Mouse (Mus musculus) kidney, embryonic 14.5 days (tissue): Measurements from ENCODE around the gene Abcd1. TPM values are rescaled to one million over a fixed set of nuclear protein-coding genes. Genes with fewer than 3 reads are reported as not detected.

ENCODE experiments used
- ATAC-seq: fragments of 200-750 bp; cut with Nextera tagmentation; 2 replicates; pipeline ENCODE4 v1.8.0; 2017; ENCODE audit warnings: moderate number of reproducible peaks, mild to moderate bottlenecking, moderate TSS enrichment, moderate library complexity; ENCODE audit not compliant: low FRiP score, low TSS enrichment
- H3K27ac ChIP-seq: fragments of 300-500 bp; sonication (generic); 2 replicates; pipeline ENCODE4 v1.5.1; 2014; ENCODE audit warnings: low read depth, mild to moderate bottlenecking, low read length, moderate library complexity, mixed read lengths
- H3K27me3 ChIP-seq: fragments of 300-500 bp; sonication (generic); 2 replicates; pipeline ENCODE4 v1.6.1; 2014; ENCODE audit warnings: mild to moderate bottlenecking, low read length; ENCODE audit not compliant: control insufficient read depth, insufficient read depth
- H3K36me3 ChIP-seq: fragments of 300-500 bp; sonication (generic); 2 replicates; pipeline ENCODE4 v1.6.1; 2014; ENCODE audit warnings: low read length, mixed read lengths; ENCODE audit not compliant: control insufficient read depth, insufficient read depth
- H3K4me1 ChIP-seq: fragments of 300-500 bp; sonication (generic); 2 replicates; pipeline ENCODE4 v1.6.1; 2014; ENCODE audit warnings: low read length, mixed read lengths; ENCODE audit not compliant: control insufficient read depth, insufficient read depth
- H3K4me2 ChIP-seq: fragments of 300-500 bp; sonication (generic); replicated peaks from 2 replicates; pipeline ENCODE4 v1.6.1; 2014; ENCODE audit warnings: low read depth, mild to moderate bottlenecking, low read length
- H3K4me3 ChIP-seq: fragments of 300-500 bp; sonication (generic); 2 replicates; pipeline ENCODE4 v1.5.1; 2014; ENCODE audit warnings: mild to moderate bottlenecking, low read length
- H3K9ac ChIP-seq: fragments of 300-500 bp; sonication (generic); 2 replicates; pipeline ENCODE4 v1.6.1; 2014; ENCODE audit warnings: low read depth, mild to moderate bottlenecking, low read length, moderate library complexity
- H3K9me3 ChIP-seq: fragments of 300-500 bp; sonication (generic); 2 replicates; pipeline ENCODE4 v1.6.1; 2016; ENCODE audit warnings: low read length; ENCODE audit not compliant: control insufficient read depth
- WGBS: fragments of 180-500 bp; shearing (Covaris S2); extraction: QIAGEN DNeasy Blood & Tissue Kit; methylation state at CpG from one replicate; pipeline ENCODE4 v1.1.7; 2014; 5-methylcytosine and 5-hydroxymethylcytosine counted together
- polyA plus RNA-seq: library from polyadenylated mRNA; unstranded; fragments of >200 nt; fragmentation: Nextera tagmentation; extraction: Ambion mirVana; gene quantifications from 2 replicates; pipeline ENCODE4 v1.2.1, GENCODE M21; 2014

Abcd1 gene
- polyA plus RNA-seq, 1 experiment from 2014 or later, result 12.0 TPM

GRCm38 (mm10) chrX:73758611-73759290 is 42.4 kb downstream of the Abcd1 start:
- Histone ChIP-seq H3K9me3 (no peaks in the 10 kb centered on the region), H3K4me3 (no peak overlapping the region), H3K27ac (no peak overlapping the region), H3K27me3 (no peaks in the 10 kb centered on the region; the same call in 1 of the 2 replicates), H3K36me3 (no peaks in the 10 kb centered on the region), H3K4me1 (no peaks in the 10 kb centered on the region), H3K4me2 (no peak overlapping the region), H3K9ac (no peak overlapping the region)
- 87% methylated on average over 13 of the region's 13 CpGs for WGBS
- no peak for ATAC-seq

- Histone ChIP-seq H3K4me1 (no peaks in the 10 kb centered on the region), H3K36me3 (no peaks in the 10 kb centered on the region), H3K4me3 (no peak overlapping the region), H3K4me2 (no peak overlapping the region), H3K9ac (no peak overlapping the region), H3K27ac (no peak overlapping the region), H3K9me3 (no peaks in the 10 kb centered on the region), H3K27me3 (no peaks in the 10 kb centered on the region)
- WGBS, result 52% methylated on average over 1 of the region's 1 CpGs
- no peak for ATAC-seq
Observed at GRCm38 (mm10) chrX:73765311-73765710, 48.9 kb downstream of the Abcd1 start.

GRCm38 (mm10) chrX:73767267-73767666 is 50.9 kb downstream of the Abcd1 start:
- Histone ChIP-seq H3K9ac (no peak overlapping the region), H3K9me3 (no peaks in the 10 kb centered on the region), H3K27me3 (no peaks in the 10 kb centered on the region), H3K27ac (no peak overlapping the region), H3K4me3 (no peak overlapping the region), H3K36me3 (no peaks in the 10 kb centered on the region), H3K4me2 (no peak overlapping the region), H3K4me1 (no peaks in the 10 kb centered on the region)
- 0 out of 2 replicates have a peak, but pooled peaks have one; percentile 16 for ATAC-seq
- 71% methylated on average over 9 of the region's 9 CpGs for WGBS

- peaks cover 5% of the 10 kb centered on the region; the same call in 1 of the 2 replicates for H3K36me3 ChIP-seq
- ATAC-seq, result peak; percentile 53; the same call in 1 of the 2 replicates
- no peaks in the 10 kb centered on the region; the same call in 1 of the 2 replicates for H3K27me3 ChIP-seq
- H3K27ac ChIP-seq, result no peak within 1 kb of the TSS
- no peak within 1 kb of the TSS for H3K4me3 ChIP-seq
- no peak within 1 kb of the TSS for H3K9ac ChIP-seq
- no peaks in the 10 kb centered on the region for H3K9me3 ChIP-seq
- 0 out of 2 replicates have a peak, but pooled peaks cover 7% of the 10 kb centered on the region for H3K4me1 ChIP-seq
- H3K4me2 ChIP-seq, result no peak within 1 kb of the TSS
- WGBS, result 38% methylated on average over 9 of the region's 9 CpGs
Observed at GRCm38 (mm10) chrX:73774168-73774760, 57.9 kb downstream of the Abcd1 start, which contains the start of gene Srpk3. Gene Srpk3, plus strand, starts transcription at chrX:73774405.

GRCm38 (mm10) chrX:73774802-73775483 is 58.5 kb downstream of the Abcd1 start:
- H3K27ac ChIP-seq, result no peak overlapping the region
- ATAC-seq, result peak; percentile 77
- H3K36me3 ChIP-seq, result peaks cover 11% of the 10 kb centered on the region; the same call in 1 of the 2 replicates
- H3K4me2 ChIP-seq, result no peak overlapping the region
- no peaks in the 10 kb centered on the region; the same call in 1 of the 2 replicates for H3K27me3 ChIP-seq
- H3K4me1 ChIP-seq, result 0 out of 2 replicates have a peak, but pooled peaks cover 7% of the 10 kb centered on the region
- no peak overlapping the region for H3K4me3 ChIP-seq
- no peaks in the 10 kb centered on the region for H3K9me3 ChIP-seq
- 69% methylated on average over 10 of the region's 10 CpGs for WGBS
- no peak overlapping the region for H3K9ac ChIP-seq

GRCm38 (mm10) chrX:73782227-73782626 is 65.8 kb downstream of the Abcd1 start:
- Histone ChIP-seq H3K36me3 (peaks cover 24% of the 10 kb centered on the region; the same call in 1 of the 2 replicates), H3K4me3 (no peak overlapping the region), H3K4me1 (no peaks in the 10 kb centered on the region), H3K4me2 (no peak overlapping the region), H3K9me3 (no peaks in the 10 kb centered on the region), H3K27me3 (no peaks in the 10 kb centered on the region; the same call in 1 of the 2 replicates), H3K9ac (no peak overlapping the region), H3K27ac (no peak overlapping the region)
- no peak for ATAC-seq
- 98% methylated on average over 3 of the region's 3 CpGs for WGBS

GRCm38 (mm10) chrX:73785666-73786065 is 69.3 kb downstream of the Abcd1 start:
- Histone ChIP-seq H3K9me3 (no peaks in the 10 kb centered on the region), H3K4me3 (peak overlapping the region; percentile 61), H3K36me3 (peaks cover 16% of the 10 kb centered on the region), H3K4me2 (peak overlapping the region; percentile 52), H3K27ac (peak overlapping the region; percentile 85; the same call in 1 of the 2 replicates), H3K27me3 (no peaks in the 10 kb centered on the region), H3K4me1 (no peaks in the 10 kb centered on the region), H3K9ac (peak overlapping the region; percentile 76)
- no peak for ATAC-seq

GRCm38 (mm10) chrX:73786364-73787224 is 70.2 kb downstream of the Abcd1 start, which contains the start of the genes Idh3g and Ssr4:
Gene Idh3g, minus strand, starts transcription at chrX:73786897.
Gene Ssr4, plus strand, starts transcription at chrX:73787028.
- Histone ChIP-seq H3K36me3 (peaks cover 21% of the 10 kb centered on the region), H3K9me3 (no peaks in the 10 kb centered on the region), H3K9ac (peak within 1 kb of the TSS; percentile 76), H3K4me1 (no peaks in the 10 kb centered on the region), H3K27ac (peak within 1 kb of the TSS; percentile 85), H3K4me2 (peak within 1 kb of the TSS; percentile 62), H3K4me3 (peak within 1 kb of the TSS; percentile 61), H3K27me3 (no peaks in the 10 kb centered on the region)
- WGBS, result 30% methylated on average over 52 of the region's 52 CpGs
- ATAC-seq, result peak; percentile 96
